Mouse (Mus musculus): Measurements from ENCODE around the gene Cd300lb. TPM values are rescaled to one million over a fixed set of nuclear protein-coding genes. Genes with fewer than 3 reads are reported as not detected.

Cd300lb gene
- polyA plus RNA-seq (2012; rRNA removed): 3.1 and 5.3 TPM in 2 replicates

GRCm38 (mm10) chr11:114934144-114934543, at the start of gene Cd300lb:
Cd300lb (minus strand) TSS chr11:114934386.
- WGBS: 15% methylated on average over 6 of the region's 6 CpGs
- Histone ChIP-seq H3K4me1 (ENCODE audit: control insufficient read depth, insufficient read depth, insufficient read length) (peaks cover 3% of the 10 kb centered on the region; the same call in 1 of the 2 replicates), H3K4me3 (ENCODE audit: extremely low read depth, insufficient read depth, insufficient read length) (peak within 1 kb of the TSS; percentile 9; the same call in 1 of the 2 replicates), H3K27me3 (ENCODE audit: control insufficient read depth, insufficient read depth, low read length) (no peaks in the 10 kb centered on the region), H3K36me3 (ENCODE audit: control insufficient read depth, insufficient read depth, low read length) (no peaks in the 10 kb centered on the region), H3K27ac (ENCODE audit: insufficient read depth, low read length) (no peak within 1 kb of the TSS)
- no peak for TF ChIP-seq CTCF (IDR thresholded peaks at IDR 0.05; ENCODE audit: extremely low read depth, insufficient read depth, insufficient read length, insufficient replicate concordance)
- no peak for TF ChIP-seq POLR2A (IDR thresholded peaks at IDR 0.05; ENCODE audit: low read depth, low read length)
- no peak for DNase-seq (ENCODE audit: low read depth in 1 of 2, low spot score in 2 of 2)

- 55% methylated on average over 4 of the region's 4 CpGs for WGBS
- TF ChIP-seq POLR2A (IDR thresholded peaks at IDR 0.05; ENCODE audit: low read depth, low read length) (no peak), CTCF (IDR thresholded peaks at IDR 0.05; ENCODE audit: extremely low read depth, insufficient read depth, insufficient read length, insufficient replicate concordance) (no peak)
- H3K4me3 ChIP-seq (ENCODE audit: extremely low read depth, insufficient read depth, insufficient read length): no peak overlapping the region
- no peak overlapping the region for H3K27ac ChIP-seq (ENCODE audit: insufficient read depth, low read length)
- no peaks in the 10 kb centered on the region for H3K27me3 ChIP-seq (ENCODE audit: control insufficient read depth, insufficient read depth, low read length)
- DNase-seq (ENCODE audit: low read depth in 1 of 2, low spot score in 2 of 2): no peak
- no peaks in the 10 kb centered on the region for H3K4me1 ChIP-seq (ENCODE audit: control insufficient read depth, insufficient read depth, insufficient read length)
- H3K36me3 ChIP-seq (ENCODE audit: control insufficient read depth, insufficient read depth, low read length): no peaks in the 10 kb centered on the region
Measured at GRCm38 (mm10) chr11:114981866-114982265, 47.7 kb upstream of the Cd300lb start.

- no peak overlapping the region for H3K27ac ChIP-seq (ENCODE audit: insufficient read depth, low read length)
- H3K4me1 ChIP-seq (ENCODE audit: control insufficient read depth, insufficient read depth, insufficient read length): no peaks in the 10 kb centered on the region
- no peaks in the 10 kb centered on the region for H3K36me3 ChIP-seq (ENCODE audit: control insufficient read depth, insufficient read depth, low read length)
- no peak overlapping the region for H3K4me3 ChIP-seq (ENCODE audit: extremely low read depth, insufficient read depth, insufficient read length)
- 88% methylated on average over 10 of the region's 10 CpGs for WGBS
- DNase-seq (ENCODE audit: low read depth in 1 of 2, low spot score in 2 of 2): no peak
- no peaks in the 10 kb centered on the region for H3K27me3 ChIP-seq (ENCODE audit: control insufficient read depth, insufficient read depth, low read length)
- TF ChIP-seq POLR2A (IDR thresholded peaks at IDR 0.05; ENCODE audit: low read depth, low read length) (no peak), CTCF (IDR thresholded peaks at IDR 0.05; ENCODE audit: extremely low read depth, insufficient read depth, insufficient read length, insufficient replicate concordance) (no peak)
Measured at GRCm38 (mm10) chr11:114972726-114973125, 38.5 kb upstream of the Cd300lb start.

- WGBS: 58% methylated on average over 9 of the region's 9 CpGs
- DNase-seq (ENCODE audit: low read depth in 1 of 2, low spot score in 2 of 2): no peak
- TF ChIP-seq CTCF (IDR thresholded peaks at IDR 0.05; ENCODE audit: extremely low read depth, insufficient read depth, insufficient read length, insufficient replicate concordance) (no peak), POLR2A (IDR thresholded peaks at IDR 0.05; ENCODE audit: low read depth, low read length) (no peak)
- H3K4me3 ChIP-seq (ENCODE audit: extremely low read depth, insufficient read depth, insufficient read length): no peak within 1 kb of the TSS
- H3K27me3 ChIP-seq (ENCODE audit: control insufficient read depth, insufficient read depth, low read length): no peaks in the 10 kb centered on the region
- no peaks in the 10 kb centered on the region; the same call in 1 of the 2 replicates for H3K4me1 ChIP-seq (ENCODE audit: control insufficient read depth, insufficient read depth, insufficient read length)
- no peak within 1 kb of the TSS for H3K27ac ChIP-seq (ENCODE audit: insufficient read depth, low read length)
- no peaks in the 10 kb centered on the region for H3K36me3 ChIP-seq (ENCODE audit: control insufficient read depth, insufficient read depth, low read length)
Measured at GRCm38 (mm10) chr11:114968752-114969207, 34.6 kb upstream of the Cd300lb start, which contains the start of gene Cd300c. Cd300c (minus strand) TSS chr11:114969157.

GRCm38 (mm10) chr11:114965182-114965828, 31.1 kb upstream of the Cd300lb start:
- 17% methylated on average over 3 of the region's 3 CpGs for WGBS
- Histone ChIP-seq H3K36me3 (ENCODE audit: control insufficient read depth, insufficient read depth, low read length) (no peaks in the 10 kb centered on the region), H3K4me3 (ENCODE audit: extremely low read depth, insufficient read depth, insufficient read length) (no peak overlapping the region), H3K27ac (ENCODE audit: insufficient read depth, low read length) (no peak overlapping the region), H3K27me3 (ENCODE audit: control insufficient read depth, insufficient read depth, low read length) (no peaks in the 10 kb centered on the region), H3K4me1 (ENCODE audit: control insufficient read depth, insufficient read depth, insufficient read length) (no peaks in the 10 kb centered on the region; the same call in 1 of the 2 replicates)
- no peak for DNase-seq (ENCODE audit: low read depth in 1 of 2, low spot score in 2 of 2)
- no peak for TF ChIP-seq CTCF (IDR thresholded peaks at IDR 0.05; ENCODE audit: extremely low read depth, insufficient read depth, insufficient read length, insufficient replicate concordance)
- no peak for TF ChIP-seq POLR2A (IDR thresholded peaks at IDR 0.05; ENCODE audit: low read depth, low read length)

GRCm38 (mm10) chr11:114960369-114960768, 26.2 kb upstream of the Cd300lb start:
- no peaks in the 10 kb centered on the region for H3K36me3 ChIP-seq (ENCODE audit: control insufficient read depth, insufficient read depth, low read length)
- H3K4me1 ChIP-seq (ENCODE audit: control insufficient read depth, insufficient read depth, insufficient read length): no peaks in the 10 kb centered on the region; the same call in 1 of the 2 replicates
- H3K4me3 ChIP-seq (ENCODE audit: extremely low read depth, insufficient read depth, insufficient read length): no peak overlapping the region
- no peak for DNase-seq (ENCODE audit: low read depth in 1 of 2, low spot score in 2 of 2)
- TF ChIP-seq CTCF (IDR thresholded peaks at IDR 0.05; ENCODE audit: extremely low read depth, insufficient read depth, insufficient read length, insufficient replicate concordance): no peak
- no peak for TF ChIP-seq POLR2A (IDR thresholded peaks at IDR 0.05; ENCODE audit: low read depth, low read length)
- WGBS: 26% methylated on average over 1 of the region's 1 CpGs
- no peaks in the 10 kb centered on the region for H3K27me3 ChIP-seq (ENCODE audit: control insufficient read depth, insufficient read depth, low read length)
- no peak overlapping the region for H3K27ac ChIP-seq (ENCODE audit: insufficient read depth, low read length)

GRCm38 (mm10) chr11:114933591-114933990, 595 bp downstream of the Cd300lb start:
- peaks cover 3% of the 10 kb centered on the region; the same call in 1 of the 2 replicates for H3K4me1 ChIP-seq (ENCODE audit: control insufficient read depth, insufficient read depth, insufficient read length)
- H3K36me3 ChIP-seq (ENCODE audit: control insufficient read depth, insufficient read depth, low read length): no peaks in the 10 kb centered on the region
- no peaks in the 10 kb centered on the region for H3K27me3 ChIP-seq (ENCODE audit: control insufficient read depth, insufficient read depth, low read length)
- 53% methylated on average over 4 of the region's 4 CpGs for WGBS
- peak overlapping the region; percentile 9; the same call in 1 of the 2 replicates for H3K4me3 ChIP-seq (ENCODE audit: extremely low read depth, insufficient read depth, insufficient read length)
- no peak for DNase-seq (ENCODE audit: low read depth in 1 of 2, low spot score in 2 of 2)
- no peak overlapping the region for H3K27ac ChIP-seq (ENCODE audit: insufficient read depth, low read length)
- TF ChIP-seq CTCF (IDR thresholded peaks at IDR 0.05; ENCODE audit: extremely low read depth, insufficient read depth, insufficient read length, insufficient replicate concordance) (no peak), POLR2A (IDR thresholded peaks at IDR 0.05; ENCODE audit: low read depth, low read length) (no peak)
